9 mouse cellular contexts compared by ENCODE assay signal in the genomic region with DNA sequence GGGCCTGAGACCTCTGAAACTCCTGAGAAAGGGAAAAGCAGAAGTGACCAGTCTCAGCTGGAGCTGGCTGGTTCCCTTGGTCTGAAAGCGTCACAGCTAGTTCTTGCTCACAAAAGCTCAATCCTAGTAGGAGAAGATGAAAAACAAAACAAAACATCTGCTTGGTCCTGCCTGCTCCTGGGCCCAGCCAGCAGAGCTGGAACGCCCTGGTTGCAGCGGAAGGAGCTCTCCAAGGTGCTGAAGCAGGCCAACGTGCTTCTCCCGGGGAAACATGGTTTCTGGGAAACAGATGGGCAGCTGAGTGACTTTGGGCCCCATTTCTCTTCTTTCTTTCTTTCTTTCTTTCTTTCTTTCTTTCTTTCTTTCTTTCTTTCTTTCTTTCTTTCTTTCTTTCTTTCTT. TPM values are rescaled to one million over a fixed set of nuclear protein-coding genes. Genes with fewer than 3 reads are reported as not detected.
DNase-seq lines count a peak whose midpoint lies in the region; ATAC-seq and TF ChIP-seq lines count a peak whose summit lies in the region.
"Had no signal": no experiment of that assay in that cellular context is flagged by ENCODE, and none has a peak within 500 bp of the region (broad histone marks: within the 10 kb centered on the region; RNA-seq: fewer than 3 reads in every experiment).

No protein-coding gene starts in this region.

- no peak overlapping the region for H3K4me2 ChIP-seq in lung, postnatal 0 days (replicated peaks; ENCODE audit: low read depth, low read length)
- H3K4me2 ChIP-seq: embryonic facial prominence, embryonic 13.5 days had no signal

- no peak for TF ChIP-seq EP300 in lung, postnatal 0 days (IDR thresholded peaks at IDR 0.05)

- DNase-seq in layer of hippocampus, postnatal 10 days (ENCODE audit: low spot score in 2 of 2), result peak; percentile 36 to 56
- DNase-seq in layer of hippocampus, postnatal 14 days (ENCODE audit: low spot score in 2 of 2), result no peak
- DNase-seq in adipocyte (ENCODE audit: low spot score), result peak; percentile 84
- peak; percentile 66 for DNase-seq in gastrocnemius, postnatal 14 days
- peak; percentile 77 for DNase-seq in lung, postnatal 0 days (ENCODE audit: low spot score)
- DNase-seq in thymus, postnatal 36 days, result peak; percentile 26 to 29
- DNase-seq in frontal cortex, adult 2 months (ENCODE audit: extremely low spot score in 1 of 2, low spot score in 1 of 2), result no peak
- no peak for DNase-seq in cerebellum, adult 18-20 months

- no peaks in the 10 kb centered on the region for H3K36me3 ChIP-seq in lung, postnatal 0 days (ENCODE audit: insufficient read depth, low read length)
- H3K36me3 ChIP-seq: embryonic facial prominence, embryonic 13.5 days had no signal

- no peak for TF ChIP-seq CTCF in lung, postnatal 0 days (IDR thresholded peaks at IDR 0.05)

- H3K9me3 ChIP-seq in lung, postnatal 0 days (ENCODE audit: low read length), result no peaks in the 10 kb centered on the region
- H3K9me3 ChIP-seq: embryonic facial prominence, embryonic 13.5 days had no signal

- no peak overlapping the region for H3K27ac ChIP-seq in lung, postnatal 0 days (ENCODE audit: low read length)
- H3K27ac ChIP-seq: embryonic facial prominence, embryonic 13.5 days had no signal

- ATAC-seq in lung, postnatal 0 days, result no peak

- intact Hi-C loops in gastrocnemius, postnatal 14 days (cut with DNase I; ENCODE audit: low total_unique reads), result no loop called here

- no peak overlapping the region for H3K9ac ChIP-seq in lung, postnatal 0 days (replicated peaks; ENCODE audit: low read depth)
- H3K9ac ChIP-seq: embryonic facial prominence, embryonic 13.5 days had no signal

- H3K4me1 ChIP-seq in lung, postnatal 0 days (ENCODE audit: insufficient read depth, low read depth, low read length), result no peaks in the 10 kb centered on the region
- H3K4me1 ChIP-seq: embryonic facial prominence, embryonic 13.5 days had no signal

- no peak overlapping the region for H3K4me3 ChIP-seq in lung, postnatal 0 days (ENCODE audit: low read depth, low read length)
- H3K4me3 ChIP-seq: embryonic facial prominence, embryonic 13.5 days had no signal

- WGBS in lung, postnatal 0 days, result 2% methylated on average over 5 of the region's 5 CpGs

- H3K27me3 ChIP-seq in lung, postnatal 0 days (replicated peaks; ENCODE audit: insufficient read depth, low read length), result no peaks in the 10 kb centered on the region
- H3K27me3 ChIP-seq: embryonic facial prominence, embryonic 13.5 days had no signal

RNA-seq across cellular contexts. Expression of gene Cacng2, which starts 53.4 kb away (rescaled TPM):
- 10 to 100 TPM; 36.4 to 40.3 TPM for total RNA-seq in layer of hippocampus, postnatal 10 days (2021)
- 10 to 100 TPM; 43.3 to 45.8 TPM for total RNA-seq in layer of hippocampus, postnatal 14 days (2021)
- total RNA-seq in gastrocnemius, postnatal 14 days (2021), result not detected
- polyA plus RNA-seq in lung, postnatal 0 days (2015; fragmentation: Nextera tagmentation; extraction: Ambion mirVana), result not detected in 2 replicates
- 20.4 and 23.8 TPM in 2 replicates for polyA plus RNA-seq in frontal cortex, adult 2 months (2012; rRNA removed)

Comparison
In these comparisons a context has a peak if more than half of its experiments do, and no peak if none do; other contexts are left out.
1. DNase-seq: peak in layer of hippocampus, postnatal 10 days (2 of 2), adipocyte (single experiment), gastrocnemius, postnatal 14 days (single experiment), lung, postnatal 0 days (single experiment) and thymus, postnatal 36 days (2 of 2); none in layer of hippocampus, postnatal 14 days (0 of 2), frontal cortex, adult 2 months (0 of 2) and cerebellum, adult 18-20 months (0 of 2).
2. RNA of gene Cacng2, which starts 53.4 kb away (total RNA-seq): 43.3 to 45.8 TPM in layer of hippocampus, postnatal 14 days and 36.4 to 40.3 TPM in layer of hippocampus, postnatal 10 days; not detected in gastrocnemius, postnatal 14 days; every median in the first group is over 10 times any median in the second.